Mouse (Mus musculus): ENCODE results near the gene Usf3.

Gene Usf3

GRCm38 (mm10) chr16:44172297-44173154 is 520 bp upstream of the Usf3 start:
- DNase-seq (ENCODE audit: low spot score in 2 of 2): peak; percentile 98

GRCm38 (mm10) chr16:44173966-44174530 is 1.0 kb downstream of the Usf3 start:
- DNase-seq (ENCODE audit: low spot score in 2 of 2): no peak

GRCm38 (mm10) chr16:44175001-44175400 is 2.0 kb downstream of the Usf3 start:
- no peak for DNase-seq (ENCODE audit: low spot score in 2 of 2)

GRCm38 (mm10) chr16:44176511-44176910 is 3.5 kb downstream of the Usf3 start:
- DNase-seq (ENCODE audit: low spot score in 2 of 2): no peak

- no peak for DNase-seq (ENCODE audit: low spot score in 2 of 2)
Observed at GRCm38 (mm10) chr16:44178555-44178954, 5.5 kb downstream of the Usf3 start.

GRCm38 (mm10) chr16:44182597-44182996 is 9.6 kb downstream of the Usf3 start:
- DNase-seq (ENCODE audit: low spot score in 2 of 2): no peak

- DNase-seq (ENCODE audit: low spot score in 2 of 2): no peak
Observed at GRCm38 (mm10) chr16:44184769-44185168, 11.7 kb downstream of the Usf3 start.

- DNase-seq (ENCODE audit: low spot score in 2 of 2): no peak
Observed at GRCm38 (mm10) chr16:44187172-44187571, 14.1 kb downstream of the Usf3 start.

- DNase-seq (ENCODE audit: low spot score in 2 of 2): no peak
Observed at GRCm38 (mm10) chr16:44188766-44189165, 15.7 kb downstream of the Usf3 start.

GRCm38 (mm10) chr16:44190032-44190431 is 17.0 kb downstream of the Usf3 start:
- no peak for DNase-seq (ENCODE audit: low spot score in 2 of 2)

- DNase-seq (ENCODE audit: low spot score in 2 of 2): no peak
Observed at GRCm38 (mm10) chr16:44190968-44191367, 17.9 kb downstream of the Usf3 start.

- DNase-seq (ENCODE audit: low spot score in 2 of 2): peak in 1 of 2 experiments; percentile 30
Observed at GRCm38 (mm10) chr16:44199066-44199703, 26.1 kb downstream of the Usf3 start.

GRCm38 (mm10) chr16:44200146-44200545 is 27.1 kb downstream of the Usf3 start:
- no peak for DNase-seq (ENCODE audit: low spot score in 2 of 2)

- DNase-seq (ENCODE audit: low spot score in 2 of 2): no peak
Observed at GRCm38 (mm10) chr16:44204331-44204730, 31.3 kb downstream of the Usf3 start.

- no peak for DNase-seq (ENCODE audit: low spot score in 2 of 2)
Observed at GRCm38 (mm10) chr16:44205973-44206372, 32.9 kb downstream of the Usf3 start.

GRCm38 (mm10) chr16:44210156-44211053 is 37.4 kb downstream of the Usf3 start:
- no peak for DNase-seq (ENCODE audit: low spot score in 2 of 2)

- no peak for DNase-seq (ENCODE audit: low spot score in 2 of 2)
Observed at GRCm38 (mm10) chr16:44211054-44211414, 38.0 kb downstream of the Usf3 start.

- DNase-seq (ENCODE audit: low spot score in 2 of 2): no peak
Observed at GRCm38 (mm10) chr16:44212703-44213102, 39.7 kb downstream of the Usf3 start.

- DNase-seq (ENCODE audit: low spot score in 2 of 2): no peak
Observed at GRCm38 (mm10) chr16:44215513-44215912, 42.5 kb downstream of the Usf3 start.

GRCm38 (mm10) chr16:44216417-44216816 is 43.4 kb downstream of the Usf3 start:
- DNase-seq (ENCODE audit: low spot score in 2 of 2): no peak

- no peak for DNase-seq (ENCODE audit: low spot score in 2 of 2)
Observed at GRCm38 (mm10) chr16:44221463-44221862, 48.4 kb downstream of the Usf3 start.

Data from spleen, postnatal 4 days (tissue).